Mouse (Mus musculus): ENCODE measurements at regions not wholly inside any gene's neighbourhood (a gene's known extent, or its start where the extent isn't known, plus 50 kb on each side); places are given as distances from the start of the nearest gene placed in this dataset.

GRCm38 (mm10) chr13:28724300-28724699 lies 229.2 kb downstream of the Sox4 start:
- TF ChIP-seq SMC3 (IDR thresholded peaks at IDR 0.05; ENCODE audit: low read depth, low read length) (no peak), CTCF (conservative IDR thresholded peaks at IDR 0.05 in 1 of 2, IDR thresholded peaks at IDR 0.05 in 1 of 2; ENCODE audit: low read depth in 2 of 2, low read length in 2 of 2) (no peak), TCF12 (IDR thresholded peaks at IDR 0.05; ENCODE audit: low read depth, low read length) (no peak), POLR2AphosphoS2 (IDR thresholded peaks at IDR 0.05; ENCODE audit: low read depth, low read length) (no peak), MAFK (IDR thresholded peaks at IDR 0.05; ENCODE audit: insufficient replicate concordance, low read length) (no peak), USF1 (IDR thresholded peaks at IDR 0.05; ENCODE audit: low read depth, low read length) (no peak)

Data from CH12.LX (cell line).